Mouse (Mus musculus) liver, embryonic 12.5 days (tissue): ENCODE measurements around the gene Mtf1. TPM values are rescaled to one million over a fixed set of nuclear protein-coding genes. Genes with fewer than 3 reads are reported as not detected.

ENCODE experiments used
- ATAC-seq: fragments of 200-750 bp; cut with Nextera tagmentation; 2 replicates; pipeline ENCODE4 v1.8.0; 2017; ENCODE audit warnings: moderate number of reproducible peaks, mild to moderate bottlenecking, moderate library complexity
- H3K27ac ChIP-seq: fragments of 300-500 bp; sonication (generic); 2 replicates; pipeline ENCODE4 v1.5.1; 2016; ENCODE audit warnings: mild to moderate bottlenecking
- H3K27me3 ChIP-seq: fragments of 300-500 bp; sonication (generic); replicated peaks from 2 replicates; pipeline ENCODE4 v1.6.1; 2016; ENCODE audit warnings: mild to moderate bottlenecking, moderate library complexity
- H3K36me3 ChIP-seq: fragments of 300-500 bp; sonication (generic); 2 replicates; pipeline ENCODE4 v1.6.1; 2016; ENCODE audit warnings: mild to moderate bottlenecking, moderate library complexity
- H3K4me1 ChIP-seq: fragments of 300-500 bp; sonication (generic); 2 replicates; pipeline ENCODE4 v1.6.1; 2016
- H3K4me2 ChIP-seq: fragments of 300-500 bp; sonication (generic); 2 replicates; pipeline ENCODE4 v1.6.1; 2016; ENCODE audit warnings: mild to moderate bottlenecking, moderate library complexity
- H3K4me3 ChIP-seq: fragments of 300-500 bp; sonication (generic); 2 replicates; pipeline ENCODE4 v1.5.1; 2016; ENCODE audit warnings: mild to moderate bottlenecking, moderate library complexity
- H3K9ac ChIP-seq: fragments of 300-500 bp; sonication (generic); 2 replicates; pipeline ENCODE4 v1.6.1; 2016; ENCODE audit warnings: mild to moderate bottlenecking, moderate library complexity
- H3K9me3 ChIP-seq: fragments of 300-500 bp; sonication (generic); replicated peaks from 2 replicates; pipeline ENCODE4 v1.6.1; 2016; ENCODE audit warnings: mild to moderate bottlenecking, moderate library complexity
- WGBS: fragments of 180-500 bp; shearing (Covaris S2); methylation state at CpG from one replicate; pipeline ENCODE4 v1.1.7; 2016; ENCODE audit not compliant: insufficient replicate concordance; 5-methylcytosine and 5-hydroxymethylcytosine counted together
- polyA plus RNA-seq: library from polyadenylated mRNA; unstranded; fragments of >200 nt; fragmentation: Nextera tagmentation; extraction: Ambion mirVana; gene quantifications from 2 replicates; pipeline ENCODE4 v1.2.1, GENCODE M21; 2016

Mtf1 gene
- polyA plus RNA-seq, 1 experiment from 2014 or later = 16.6 TPM

DNA sequence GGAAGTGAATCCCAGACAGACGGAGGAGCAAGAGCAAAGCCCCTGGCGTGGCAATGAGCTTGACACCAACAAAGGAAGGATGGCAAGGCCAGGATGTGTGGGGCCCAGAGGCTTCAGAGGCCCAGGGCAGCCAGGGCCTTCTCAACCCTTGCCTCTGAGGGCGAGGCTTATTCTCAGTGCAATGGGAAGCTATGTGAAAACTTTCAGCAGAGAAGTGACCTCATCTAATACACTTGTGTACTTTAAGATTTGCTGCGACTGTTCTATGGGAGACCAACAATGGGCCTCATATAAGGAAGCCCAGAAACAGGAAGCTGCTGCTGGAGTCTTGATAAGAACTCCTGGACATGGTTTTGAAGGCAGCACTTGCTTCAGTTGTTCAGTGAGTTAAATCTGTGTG is 29.8 kb upstream of the Mtf1 start:
- H3K27me3 ChIP-seq = no peaks in the 10 kb centered on the region
- H3K4me1 ChIP-seq = peaks cover 92% of the 10 kb centered on the region
- 15% methylated on average over 4 of the region's 4 CpGs for WGBS
- no peak overlapping the region for H3K4me3 ChIP-seq
- 0 out of 2 replicates have a peak overlapping the region, but pooled peaks have one; percentile 14 for H3K9ac ChIP-seq
- ATAC-seq = 0 out of 2 replicates have a peak, but pooled peaks have one; percentile 4
- H3K36me3 ChIP-seq = peaks cover 29% of the 10 kb centered on the region
- H3K4me2 ChIP-seq = peak overlapping the region; percentile 14
- H3K27ac ChIP-seq = peak overlapping the region; percentile 91
- no peaks in the 10 kb centered on the region for H3K9me3 ChIP-seq

- H3K4me2 ChIP-seq = peak overlapping the region; percentile 72
- no peak overlapping the region for H3K4me3 ChIP-seq
- H3K9ac ChIP-seq = no peak overlapping the region
- WGBS = 16% methylated on average over 2 of the region's 2 CpGs
- peaks cover 79% of the 10 kb centered on the region for H3K4me1 ChIP-seq
- ATAC-seq = 0 out of 2 replicates have a peak, but pooled peaks have one; percentile 13
- no peaks in the 10 kb centered on the region for H3K9me3 ChIP-seq
- peak overlapping the region; percentile 91 for H3K27ac ChIP-seq
- no peaks in the 10 kb centered on the region for H3K27me3 ChIP-seq
- peaks cover 42% of the 10 kb centered on the region for H3K36me3 ChIP-seq
Observed at GRCm38 (mm10) chr4:124773449-124773848, 28.5 kb upstream of the Mtf1 start.

- peak; percentile 46 for ATAC-seq
- Histone ChIP-seq H3K27me3 (no peaks in the 10 kb centered on the region), H3K36me3 (peaks cover 48% of the 10 kb centered on the region), H3K4me3 (peak overlapping the region; percentile 34), H3K27ac (peak overlapping the region; percentile 91), H3K4me2 (peak overlapping the region; percentile 72), H3K9ac (peak overlapping the region; percentile 59), H3K9me3 (no peaks in the 10 kb centered on the region), H3K4me1 (peaks cover 73% of the 10 kb centered on the region)
- WGBS = 50% methylated on average over 6 of the region's 6 CpGs
Observed at GRCm38 (mm10) chr4:124773995-124774394, 27.9 kb upstream of the Mtf1 start.

- H3K4me1 ChIP-seq = peaks cover 69% of the 10 kb centered on the region
- peak overlapping the region; percentile 59 for H3K9ac ChIP-seq
- H3K4me2 ChIP-seq = peak overlapping the region; percentile 72
- H3K4me3 ChIP-seq = peak overlapping the region; percentile 34
- peak; percentile 97 for ATAC-seq
- no peaks in the 10 kb centered on the region for H3K27me3 ChIP-seq
- peaks cover 49% of the 10 kb centered on the region for H3K36me3 ChIP-seq
- no peaks in the 10 kb centered on the region for H3K9me3 ChIP-seq
- H3K27ac ChIP-seq = peak overlapping the region; percentile 91
- 17% methylated on average over 2 of the region's 2 CpGs for WGBS
Observed at GRCm38 (mm10) chr4:124774429-124774828, 27.5 kb upstream of the Mtf1 start.

- Histone ChIP-seq H3K9ac (no peak overlapping the region), H3K27ac (no peak overlapping the region), H3K4me2 (no peak overlapping the region), H3K36me3 (peaks cover 98% of the 10 kb centered on the region), H3K4me1 (peaks cover under 1% of the 10 kb centered on the region; the same call in 1 of the 2 replicates), H3K27me3 (no peaks in the 10 kb centered on the region), H3K9me3 (no peaks in the 10 kb centered on the region), H3K4me3 (no peak overlapping the region)
- WGBS = 85% methylated on average over 7 of the region's 7 CpGs
- no peak for ATAC-seq
Observed at GRCm38 (mm10) chr4:124781361-124781760, 20.5 kb upstream of the Mtf1 start.

- Histone ChIP-seq H3K4me2 (no peak overlapping the region), H3K4me3 (no peak overlapping the region), H3K9me3 (no peaks in the 10 kb centered on the region), H3K9ac (no peak overlapping the region), H3K36me3 (peaks cover 100% of the 10 kb centered on the region), H3K27me3 (no peaks in the 10 kb centered on the region), H3K27ac (no peak overlapping the region), H3K4me1 (no peaks in the 10 kb centered on the region)
- no peak for ATAC-seq
- 85% methylated on average over 8 of the region's 8 CpGs for WGBS
Observed at GRCm38 (mm10) chr4:124782395-124782794, 19.5 kb upstream of the Mtf1 start.

- H3K36me3 ChIP-seq = peaks cover 98% of the 10 kb centered on the region
- ATAC-seq = no peak
- WGBS = 86% methylated on average over 8 of the region's 8 CpGs
Observed at GRCm38 (mm10) chr4:124783937-124784336, 18.0 kb upstream of the Mtf1 start.

DNA sequence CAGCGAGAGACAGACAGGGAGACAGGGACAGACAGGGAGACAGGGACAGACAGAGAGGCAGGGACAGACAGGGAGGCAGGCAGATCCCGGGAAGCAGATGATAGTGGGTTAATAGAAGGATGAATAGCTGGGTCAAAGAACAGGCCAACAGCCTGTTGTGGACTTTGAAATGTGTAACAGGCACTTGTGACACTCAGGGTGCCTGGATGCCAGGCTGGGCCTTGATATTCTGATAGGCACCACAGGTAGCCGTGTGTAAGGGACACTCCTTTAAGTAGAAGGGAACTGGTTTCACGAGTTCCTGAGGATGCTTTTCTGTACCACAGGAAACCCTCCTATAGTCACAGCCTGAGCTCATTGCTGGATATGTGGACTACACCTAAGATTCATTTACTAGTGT is 11.9 kb upstream of the Mtf1 start:
- Histone ChIP-seq H3K36me3 (peaks cover 98% of the 10 kb centered on the region), H3K27ac (no peak overlapping the region)
- no peak for ATAC-seq

More at GRCm38 (mm10) chr4:124783937-124784336, 18.0 kb upstream of the Mtf1 start:
- Histone ChIP-seq H3K27ac (no peak overlapping the region), H3K4me1 (no peaks in the 10 kb centered on the region), H3K27me3 (no peaks in the 10 kb centered on the region), H3K4me2 (no peak overlapping the region), H3K4me3 (no peak overlapping the region), H3K9me3 (no peaks in the 10 kb centered on the region), H3K9ac (no peak overlapping the region)

GRCm38 (mm10) chr4:124792114-124792513 is 9.8 kb upstream of the Mtf1 start:
- Histone ChIP-seq H3K27me3 (no peaks in the 10 kb centered on the region), H3K4me1 (no peaks in the 10 kb centered on the region), H3K27ac (no peak overlapping the region), H3K4me3 (no peak overlapping the region), H3K4me2 (no peak overlapping the region), H3K36me3 (peaks cover 97% of the 10 kb centered on the region), H3K9me3 (no peaks in the 10 kb centered on the region), H3K9ac (no peak overlapping the region)
- 88% methylated on average over 8 of the region's 8 CpGs for WGBS
- ATAC-seq = no peak

More for the DNA sequence above, 11.9 kb upstream of the Mtf1 start:
- no peak overlapping the region for H3K9ac ChIP-seq
- H3K4me2 ChIP-seq = no peak overlapping the region
- 69% methylated on average over 4 of the region's 4 CpGs for WGBS
- no peaks in the 10 kb centered on the region for H3K9me3 ChIP-seq
- no peak overlapping the region for H3K4me3 ChIP-seq
- H3K27me3 ChIP-seq = no peaks in the 10 kb centered on the region
- no peaks in the 10 kb centered on the region for H3K4me1 ChIP-seq

DNA sequence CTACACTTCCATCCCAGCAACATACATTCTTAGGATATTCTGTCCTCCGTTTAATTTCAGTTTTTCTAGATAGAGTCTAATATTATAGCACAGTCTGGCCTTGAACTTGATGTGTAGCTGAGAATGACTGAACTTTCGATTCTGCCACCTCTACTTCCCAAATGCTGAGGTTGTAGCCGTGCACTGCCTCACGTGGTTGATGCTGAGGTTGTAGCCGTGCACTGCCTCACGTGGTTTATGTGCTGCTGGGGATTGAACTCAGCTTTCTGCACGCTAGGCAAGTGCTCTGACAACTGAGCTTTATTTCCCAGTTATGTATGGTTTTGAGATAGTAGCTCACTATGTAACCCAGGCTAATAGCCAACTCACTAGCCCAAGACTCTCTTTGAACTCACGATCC is 5.8 kb upstream of the Mtf1 start:
- no peak overlapping the region for H3K9ac ChIP-seq
- H3K4me1 ChIP-seq = peaks cover 3% of the 10 kb centered on the region; the same call in 1 of the 2 replicates
- no peak overlapping the region for H3K4me3 ChIP-seq
- H3K27me3 ChIP-seq = no peaks in the 10 kb centered on the region
- H3K36me3 ChIP-seq = peaks cover 99% of the 10 kb centered on the region
- ATAC-seq = no peak
- no peak overlapping the region for H3K4me2 ChIP-seq
- H3K27ac ChIP-seq = no peak overlapping the region
- H3K9me3 ChIP-seq = no peaks in the 10 kb centered on the region
- WGBS = 87% methylated on average over 8 of the region's 8 CpGs

- H3K9me3 ChIP-seq = no peaks in the 10 kb centered on the region
- 87% methylated on average over 2 of the region's 2 CpGs for WGBS
- no peak overlapping the region for H3K4me3 ChIP-seq
- H3K27ac ChIP-seq = no peak overlapping the region
- no peak overlapping the region for H3K4me2 ChIP-seq
- peaks cover 9% of the 10 kb centered on the region; the same call in 1 of the 2 replicates for H3K4me1 ChIP-seq
- H3K27me3 ChIP-seq = no peaks in the 10 kb centered on the region
- no peak for ATAC-seq
- no peak overlapping the region for H3K9ac ChIP-seq
- H3K36me3 ChIP-seq = peaks cover 94% of the 10 kb centered on the region
Observed at GRCm38 (mm10) chr4:124796913-124797312, 5.0 kb upstream of the Mtf1 start.

DNA sequence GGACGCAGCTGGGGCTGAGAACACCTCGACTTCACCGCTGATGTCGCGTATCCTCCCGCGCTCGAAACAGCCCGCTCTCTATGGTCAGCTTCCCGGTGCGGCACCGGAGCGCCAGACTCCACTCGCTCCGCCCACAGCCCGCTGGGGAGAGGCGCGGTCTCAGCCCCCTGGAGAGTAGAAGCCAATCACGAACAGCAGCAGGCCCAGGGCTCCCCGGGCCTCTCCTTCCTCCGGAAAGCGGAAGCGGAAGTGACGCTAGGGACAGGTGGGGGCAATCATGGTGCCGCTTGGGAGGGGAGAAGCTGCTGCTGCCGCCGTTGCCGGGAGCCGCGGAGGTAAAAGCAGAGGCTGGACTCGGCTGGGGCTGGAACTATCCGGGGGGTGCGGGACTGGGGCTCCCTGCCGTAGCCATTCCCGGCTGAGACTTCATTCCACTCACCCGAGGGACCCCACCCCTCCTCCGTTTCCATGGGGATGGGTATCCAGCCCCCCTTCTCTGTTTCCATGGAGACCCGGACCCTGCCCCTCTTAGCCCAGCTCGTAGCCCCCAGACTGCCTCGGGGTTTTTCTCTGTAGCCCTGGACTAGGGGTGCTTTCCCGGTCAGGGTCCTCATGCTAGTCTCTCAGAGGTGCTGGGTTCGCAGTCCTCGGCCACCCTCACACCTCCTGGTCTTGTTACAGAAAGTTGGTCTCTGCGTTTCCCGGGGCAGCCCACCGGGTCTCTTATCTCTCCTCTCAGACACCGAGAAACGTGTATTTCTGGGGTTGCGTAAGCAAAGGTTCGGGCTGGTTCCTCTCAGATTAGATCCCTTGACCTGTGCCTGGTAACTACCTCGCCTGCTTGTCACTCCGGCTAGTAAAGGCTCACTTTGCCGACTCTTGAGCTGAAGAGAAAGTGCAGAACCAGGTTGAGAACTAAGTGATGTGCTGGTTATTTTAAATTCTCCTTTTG is 681 bp downstream of the Mtf1 start:
- Histone ChIP-seq H3K4me3 (peak overlapping the region; percentile 93), H3K27ac (peak overlapping the region; percentile 99), H3K9ac (peak overlapping the region; percentile 96), H3K36me3 (peaks cover 74% of the 10 kb centered on the region), H3K9me3 (no peaks in the 10 kb centered on the region), H3K4me2 (peak overlapping the region; percentile 95), H3K4me1 (peaks cover 57% of the 10 kb centered on the region), H3K27me3 (no peaks in the 10 kb centered on the region)
- peak; percentile 98 for ATAC-seq
- WGBS = under 1% methylated on average over 53 of the region's 53 CpGs
